Mouse (Mus musculus): ENCODE data around the gene Reps1. TPM values are rescaled to one million over a fixed set of nuclear protein-coding genes. Genes with fewer than 3 reads are reported as not detected.

The Reps1 gene
- polyA plus RNA-seq (2015; fragmentation: Nextera tagmentation; extraction: Ambion mirVana): 9.0 and 10.3 TPM in 2 replicates

GRCm38 (mm10) chr10:18055696-18056390, at the start of gene Reps1:
Gene Reps1, plus strand, starts transcription at chr10:18055861.
- WGBS: under 1% methylated on average over 89 of the region's 90 CpGs
- peak within 1 kb of the TSS; percentile 75 for H3K4me2 ChIP-seq (ENCODE audit: low read depth, low read length)
- ATAC-seq (ENCODE audit: insufficient read depth, low FRiP score): peak; percentile 68
- no peaks in the 10 kb centered on the region for H3K27me3 ChIP-seq (ENCODE audit: control insufficient read depth, insufficient read depth, low read length)
- peak within 1 kb of the TSS; percentile 89 for H3K27ac ChIP-seq (ENCODE audit: low read length)
- peak within 1 kb of the TSS; percentile 92 for H3K4me3 ChIP-seq (replicated peaks; ENCODE audit: low read length)
- H3K9me3 ChIP-seq (replicated peaks; ENCODE audit: control insufficient read depth, low read length): no peaks in the 10 kb centered on the region
- no peaks in the 10 kb centered on the region for H3K36me3 ChIP-seq (ENCODE audit: control insufficient read depth, insufficient read depth, low read length)
- peak within 1 kb of the TSS; percentile 97 for H3K9ac ChIP-seq (ENCODE audit: low read length)
- H3K4me1 ChIP-seq (ENCODE audit: control insufficient read depth, insufficient read depth, low read length): peaks cover 21% of the 10 kb centered on the region

- no peaks in the 10 kb centered on the region for H3K4me1 ChIP-seq (ENCODE audit: control insufficient read depth, insufficient read depth, low read length)
- ATAC-seq (ENCODE audit: insufficient read depth, low FRiP score): no peak
- 0 out of 2 replicates have a peak, but pooled peaks cover 11% of the 10 kb centered on the region for H3K36me3 ChIP-seq (ENCODE audit: control insufficient read depth, insufficient read depth, low read length)
- H3K27ac ChIP-seq (ENCODE audit: low read length): no peak overlapping the region
- H3K4me3 ChIP-seq (replicated peaks; ENCODE audit: low read length): no peak overlapping the region
- no peaks in the 10 kb centered on the region for H3K27me3 ChIP-seq (ENCODE audit: control insufficient read depth, insufficient read depth, low read length)
- no peak overlapping the region for H3K9ac ChIP-seq (ENCODE audit: low read length)
- no peak overlapping the region for H3K4me2 ChIP-seq (ENCODE audit: low read depth, low read length)
- WGBS: 90% methylated on average over 1 of the region's 1 CpGs
- no peaks in the 10 kb centered on the region for H3K9me3 ChIP-seq (replicated peaks; ENCODE audit: control insufficient read depth, low read length)
These were observed 48.9 kb upstream of the Reps1 start for GRCm38 (mm10) chr10:18006756-18007155.

GRCm38 (mm10) chr10:18007243-18007642, 48.4 kb upstream of the Reps1 start:
- no peak overlapping the region for H3K4me2 ChIP-seq (ENCODE audit: low read depth, low read length)
- no peak for ATAC-seq (ENCODE audit: insufficient read depth, low FRiP score)
- H3K4me1 ChIP-seq (ENCODE audit: control insufficient read depth, insufficient read depth, low read length): no peaks in the 10 kb centered on the region
- H3K4me3 ChIP-seq (replicated peaks; ENCODE audit: low read length): no peak overlapping the region
- no peak overlapping the region for H3K27ac ChIP-seq (ENCODE audit: low read length)
- WGBS: 89% methylated on average over 3 of the region's 3 CpGs
- 0 out of 2 replicates have a peak, but pooled peaks cover 11% of the 10 kb centered on the region for H3K36me3 ChIP-seq (ENCODE audit: control insufficient read depth, insufficient read depth, low read length)
- no peak overlapping the region for H3K9ac ChIP-seq (ENCODE audit: low read length)
- no peaks in the 10 kb centered on the region for H3K9me3 ChIP-seq (replicated peaks; ENCODE audit: control insufficient read depth, low read length)
- no peaks in the 10 kb centered on the region for H3K27me3 ChIP-seq (ENCODE audit: control insufficient read depth, insufficient read depth, low read length)

GRCm38 (mm10) chr10:18008118-18008517, 47.5 kb upstream of the Reps1 start:
- H3K36me3 ChIP-seq (ENCODE audit: control insufficient read depth, insufficient read depth, low read length): 0 out of 2 replicates have a peak, but pooled peaks cover 11% of the 10 kb centered on the region
- H3K4me1 ChIP-seq (ENCODE audit: control insufficient read depth, insufficient read depth, low read length): no peaks in the 10 kb centered on the region
- no peak overlapping the region for H3K27ac ChIP-seq (ENCODE audit: low read length)
- no peaks in the 10 kb centered on the region for H3K9me3 ChIP-seq (replicated peaks; ENCODE audit: control insufficient read depth, low read length)
- no peak overlapping the region for H3K9ac ChIP-seq (ENCODE audit: low read length)
- H3K4me2 ChIP-seq (ENCODE audit: low read depth, low read length): no peak overlapping the region
- no peak for ATAC-seq (ENCODE audit: insufficient read depth, low FRiP score)
- no peak overlapping the region for H3K4me3 ChIP-seq (replicated peaks; ENCODE audit: low read length)
- no peaks in the 10 kb centered on the region for H3K27me3 ChIP-seq (ENCODE audit: control insufficient read depth, insufficient read depth, low read length)

- Histone ChIP-seq H3K9ac (ENCODE audit: low read length) (no peak overlapping the region), H3K9me3 (replicated peaks; ENCODE audit: control insufficient read depth, low read length) (no peaks in the 10 kb centered on the region), H3K27me3 (ENCODE audit: control insufficient read depth, insufficient read depth, low read length) (no peaks in the 10 kb centered on the region), H3K4me3 (replicated peaks; ENCODE audit: low read length) (no peak overlapping the region), H3K36me3 (ENCODE audit: control insufficient read depth, insufficient read depth, low read length) (0 out of 2 replicates have a peak, but pooled peaks cover 14% of the 10 kb centered on the region), H3K27ac (ENCODE audit: low read length) (no peak overlapping the region), H3K4me2 (ENCODE audit: low read depth, low read length) (no peak overlapping the region), H3K4me1 (ENCODE audit: control insufficient read depth, insufficient read depth, low read length) (no peaks in the 10 kb centered on the region)
- ATAC-seq (ENCODE audit: insufficient read depth, low FRiP score): no peak
- WGBS: 82% methylated on average over 1 of the region's 1 CpGs
These were observed 45.9 kb upstream of the Reps1 start for GRCm38 (mm10) chr10:18009744-18010143.

- H3K9ac ChIP-seq (ENCODE audit: low read length): no peak overlapping the region
- WGBS: 71% methylated on average over 5 of the region's 5 CpGs
- H3K9me3 ChIP-seq (replicated peaks; ENCODE audit: control insufficient read depth, low read length): no peaks in the 10 kb centered on the region
- no peak overlapping the region for H3K4me3 ChIP-seq (replicated peaks; ENCODE audit: low read length)
- peaks cover 15% of the 10 kb centered on the region; the same call in 1 of the 2 replicates for H3K36me3 ChIP-seq (ENCODE audit: control insufficient read depth, insufficient read depth, low read length)
- H3K27me3 ChIP-seq (ENCODE audit: control insufficient read depth, insufficient read depth, low read length): no peaks in the 10 kb centered on the region
- no peak overlapping the region for H3K4me2 ChIP-seq (ENCODE audit: low read depth, low read length)
- no peaks in the 10 kb centered on the region for H3K4me1 ChIP-seq (ENCODE audit: control insufficient read depth, insufficient read depth, low read length)
- ATAC-seq (ENCODE audit: insufficient read depth, low FRiP score): no peak
- H3K27ac ChIP-seq (ENCODE audit: low read length): no peak overlapping the region
These were observed 43.9 kb upstream of the Reps1 start for GRCm38 (mm10) chr10:18011761-18012160.

GRCm38 (mm10) chr10:18020443-18020842, 35.2 kb upstream of the Reps1 start:
- Histone ChIP-seq H3K9ac (ENCODE audit: low read length) (no peak overlapping the region), H3K4me3 (replicated peaks; ENCODE audit: low read length) (no peak overlapping the region), H3K4me1 (ENCODE audit: control insufficient read depth, insufficient read depth, low read length) (peaks cover 7% of the 10 kb centered on the region; the same call in 1 of the 2 replicates), H3K9me3 (replicated peaks; ENCODE audit: control insufficient read depth, low read length) (no peaks in the 10 kb centered on the region), H3K4me2 (ENCODE audit: low read depth, low read length) (no peak overlapping the region), H3K27me3 (ENCODE audit: control insufficient read depth, insufficient read depth, low read length) (no peaks in the 10 kb centered on the region), H3K27ac (ENCODE audit: low read length) (no peak overlapping the region), H3K36me3 (ENCODE audit: control insufficient read depth, insufficient read depth, low read length) (peaks cover 8% of the 10 kb centered on the region; the same call in 1 of the 2 replicates)
- WGBS: 86% methylated on average over 7 of the region's 7 CpGs
- ATAC-seq (ENCODE audit: insufficient read depth, low FRiP score): no peak

- no peak overlapping the region for H3K9ac ChIP-seq (ENCODE audit: low read length)
- peaks cover 8% of the 10 kb centered on the region; the same call in 1 of the 2 replicates for H3K36me3 ChIP-seq (ENCODE audit: control insufficient read depth, insufficient read depth, low read length)
- 77% methylated on average over 1 of the region's 1 CpGs for WGBS
- H3K4me3 ChIP-seq (replicated peaks; ENCODE audit: low read length): no peak overlapping the region
- no peak for ATAC-seq (ENCODE audit: insufficient read depth, low FRiP score)
- H3K4me1 ChIP-seq (ENCODE audit: control insufficient read depth, insufficient read depth, low read length): peaks cover 7% of the 10 kb centered on the region; the same call in 1 of the 2 replicates
- H3K9me3 ChIP-seq (replicated peaks; ENCODE audit: control insufficient read depth, low read length): no peaks in the 10 kb centered on the region
- no peaks in the 10 kb centered on the region for H3K27me3 ChIP-seq (ENCODE audit: control insufficient read depth, insufficient read depth, low read length)
- no peak overlapping the region for H3K27ac ChIP-seq (ENCODE audit: low read length)
- H3K4me2 ChIP-seq (ENCODE audit: low read depth, low read length): peak overlapping the region; percentile 68
These were observed 34.8 kb upstream of the Reps1 start for GRCm38 (mm10) chr10:18020846-18021245.

- peak overlapping the region; percentile 90 for H3K4me3 ChIP-seq (replicated peaks; ENCODE audit: low read length)
- 30% methylated on average over 14 of the region's 14 CpGs for WGBS
- ATAC-seq (ENCODE audit: insufficient read depth, low FRiP score): peak; percentile 7; the same call in 1 of the 2 replicates
These were observed 33.9 kb upstream of the Reps1 start for GRCm38 (mm10) chr10:18021576-18022311.

More at GRCm38 (mm10) chr10:18021576-18022311, 33.9 kb upstream of the Reps1 start:
- H3K9ac ChIP-seq (ENCODE audit: low read length): peak overlapping the region; percentile 95
- no peaks in the 10 kb centered on the region for H3K27me3 ChIP-seq (ENCODE audit: control insufficient read depth, insufficient read depth, low read length)
- H3K9me3 ChIP-seq (replicated peaks; ENCODE audit: control insufficient read depth, low read length): no peaks in the 10 kb centered on the region
- peak overlapping the region; percentile 68 for H3K4me2 ChIP-seq (ENCODE audit: low read depth, low read length)
- peaks cover 8% of the 10 kb centered on the region; the same call in 1 of the 2 replicates for H3K36me3 ChIP-seq (ENCODE audit: control insufficient read depth, insufficient read depth, low read length)
- peak overlapping the region; percentile 99 for H3K27ac ChIP-seq (ENCODE audit: low read length)
- H3K4me1 ChIP-seq (ENCODE audit: control insufficient read depth, insufficient read depth, low read length): peaks cover 7% of the 10 kb centered on the region; the same call in 1 of the 2 replicates

Data from stomach, embryonic 16.5 days (tissue).